Mouse (Mus musculus) forelimb bud, embryonic 11.5 days (tissue): ENCODE results near the gene Rnps1.
A peak's percentile ranks its signal among the peaks of the same experiment; 100 is the strongest.
"Not testable (repeated sequence)": the region's sequence is repeated elsewhere in the genome, so short reads cannot be mapped to it uniquely, and the experiment has no call there.

ENCODE experiments used
- DNase-seq: peaks from one replicate; pipeline ENCODE4 v3.0.0-alpha.2; 2012; ENCODE audit warnings: low read depth, low spot score

The Rnps1 gene

GRCm38 (mm10) chr17:24414230-24414976, at the start of gene Rnps1:
Gene Rnps1 (plus strand): TSS chr17:24414565.
- DNase-seq, result peak; percentile 100

DNA sequence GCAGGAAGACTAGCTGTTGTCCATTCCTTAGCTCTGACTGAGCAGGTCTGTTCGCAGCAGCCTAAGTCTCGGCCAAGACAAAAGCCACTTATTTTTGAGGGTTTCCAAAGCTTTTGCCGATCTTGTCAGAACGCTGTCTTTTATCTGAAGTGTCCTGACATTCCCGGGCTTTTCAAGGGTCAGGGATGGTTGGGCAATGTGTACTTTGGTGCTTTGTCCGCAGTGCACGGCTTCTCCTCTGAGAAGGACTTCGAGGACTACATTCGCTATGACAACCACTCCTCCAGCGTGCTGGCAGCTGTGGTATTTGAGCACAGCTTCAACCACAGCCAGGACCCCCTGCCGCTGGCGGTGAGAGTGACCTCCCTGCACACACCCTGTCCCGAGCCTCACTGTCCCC, 48.5 kb upstream of the Rnps1 start:
- no peak for DNase-seq

- no peak for DNase-seq
These were observed 39.2 kb upstream of the Rnps1 start for GRCm38 (mm10) chr17:24375094-24375712.

DNA sequence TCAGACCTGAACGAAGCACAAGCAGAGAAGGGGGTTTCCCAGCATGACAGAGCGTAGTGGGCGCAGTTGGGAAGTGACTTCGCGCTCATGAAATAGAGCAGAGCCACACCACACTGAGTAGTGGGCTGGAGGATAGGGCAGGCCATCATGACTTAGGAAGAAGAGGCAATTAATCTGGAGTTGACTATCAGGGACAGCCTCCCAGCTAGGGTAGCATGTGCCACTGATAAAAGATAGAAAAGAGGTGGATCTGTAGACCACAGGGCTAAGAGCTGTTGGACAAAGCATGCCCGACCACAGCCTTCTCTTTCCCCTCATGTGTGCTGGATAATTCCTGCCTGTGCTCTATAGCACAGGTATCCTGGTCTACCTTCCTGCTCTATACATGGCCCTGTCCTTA, 38.5 kb upstream of the Rnps1 start:
- no peak for DNase-seq

- DNase-seq, result no peak
These were observed 35.9 kb upstream of the Rnps1 start for GRCm38 (mm10) chr17:24378496-24378895.

DNA sequence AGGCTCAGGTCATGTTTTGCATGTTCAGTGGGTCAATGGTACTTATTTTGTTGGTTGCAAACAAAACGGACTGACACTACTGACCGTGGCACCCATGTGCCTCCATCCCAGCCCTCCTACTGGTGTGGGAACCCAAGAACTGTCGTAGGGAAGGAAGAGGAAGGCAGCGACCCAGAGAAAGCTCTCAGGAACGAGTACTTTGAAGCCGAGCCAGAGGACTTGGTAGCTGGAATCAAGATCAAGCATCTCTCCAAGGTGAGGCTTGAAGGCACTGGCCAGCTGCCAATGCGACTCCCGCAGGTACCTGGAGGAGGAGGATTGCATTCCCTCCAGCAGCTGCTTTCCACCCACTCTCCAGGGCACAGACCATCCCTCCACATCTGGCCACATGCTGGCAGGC, 30.6 kb upstream of the Rnps1 start:
- no peak for DNase-seq

DNA sequence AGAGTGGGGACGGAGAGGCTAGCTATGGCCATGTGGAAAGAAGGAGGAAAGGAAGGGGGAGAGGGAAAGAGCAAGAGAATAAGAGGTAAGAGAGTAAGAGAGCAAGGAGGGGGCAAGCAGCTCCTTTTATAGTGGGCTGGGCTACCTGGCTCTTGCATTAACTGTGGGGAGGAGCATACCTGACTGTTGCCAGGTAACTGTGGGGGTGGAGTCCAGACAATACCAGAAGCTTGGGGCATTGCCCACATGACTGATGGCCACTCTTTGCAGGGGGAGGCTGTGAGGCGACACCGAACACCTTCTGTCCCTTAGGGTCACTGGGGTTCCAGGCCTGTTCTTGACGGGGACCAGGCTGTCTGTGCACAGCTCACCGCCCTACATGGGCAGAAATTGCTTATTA, 25.7 kb upstream of the Rnps1 start:
- DNase-seq, result no peak

DNA sequence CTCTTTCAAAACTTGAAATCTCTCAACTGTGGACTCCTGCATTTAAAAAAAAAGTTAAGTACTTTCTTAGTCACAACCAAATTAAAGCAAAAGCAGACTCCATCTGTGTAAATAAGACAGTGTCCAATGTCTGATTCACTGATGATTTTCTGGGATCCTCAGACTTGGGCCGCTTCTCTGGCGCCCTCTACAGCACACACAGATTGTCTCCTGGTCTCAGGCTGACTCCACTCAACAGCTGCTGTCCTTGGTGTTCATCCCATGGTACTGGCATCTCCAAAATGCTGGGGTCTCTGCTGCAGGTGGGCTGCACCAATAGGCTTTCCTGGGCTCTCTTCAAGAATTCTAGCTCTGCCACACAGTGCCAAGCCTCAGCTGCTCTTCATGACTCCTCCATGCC, 24.5 kb upstream of the Rnps1 start:
- peak; percentile 30 for DNase-seq

DNA sequence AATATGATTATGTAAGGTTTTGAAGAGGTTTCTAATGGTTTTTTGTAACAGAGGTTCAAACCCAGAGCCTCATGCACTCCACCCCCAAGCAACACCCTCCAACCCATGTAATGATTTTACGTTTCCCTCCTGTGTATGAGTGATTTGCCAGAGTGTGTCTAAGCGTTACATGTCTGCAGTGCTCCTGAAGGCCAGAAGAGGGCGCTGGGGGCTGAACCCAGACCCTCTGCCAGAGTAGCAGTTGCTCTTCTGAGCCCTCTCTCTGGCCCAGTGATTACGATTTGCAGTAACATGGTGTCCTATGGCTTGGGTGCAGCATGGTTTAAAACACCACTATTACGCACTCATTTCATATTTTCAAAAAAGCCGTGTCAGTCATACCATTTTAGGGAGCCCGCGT, 23.2 kb upstream of the Rnps1 start:
- no peak for DNase-seq

DNA sequence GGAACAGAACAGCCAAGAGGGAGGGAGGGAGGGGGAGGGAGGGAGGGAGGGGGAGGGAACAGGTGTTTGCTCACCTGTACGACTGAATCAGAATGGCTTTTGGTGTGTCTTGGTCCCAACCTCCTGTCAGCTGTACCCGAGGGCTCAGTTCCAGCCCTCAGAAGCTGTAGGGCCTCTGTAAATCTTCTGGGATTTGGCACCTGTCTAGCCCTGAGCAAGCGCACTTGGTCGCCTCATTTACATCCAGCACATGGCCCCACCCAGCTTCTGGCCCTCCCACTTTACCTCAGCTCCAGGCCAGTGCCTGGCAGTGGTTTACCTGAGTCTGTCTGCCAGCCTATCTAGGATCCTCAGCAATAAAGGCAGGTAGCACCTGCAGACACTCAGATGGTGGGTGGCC, 20.8 kb upstream of the Rnps1 start:
- DNase-seq, result no peak

DNA sequence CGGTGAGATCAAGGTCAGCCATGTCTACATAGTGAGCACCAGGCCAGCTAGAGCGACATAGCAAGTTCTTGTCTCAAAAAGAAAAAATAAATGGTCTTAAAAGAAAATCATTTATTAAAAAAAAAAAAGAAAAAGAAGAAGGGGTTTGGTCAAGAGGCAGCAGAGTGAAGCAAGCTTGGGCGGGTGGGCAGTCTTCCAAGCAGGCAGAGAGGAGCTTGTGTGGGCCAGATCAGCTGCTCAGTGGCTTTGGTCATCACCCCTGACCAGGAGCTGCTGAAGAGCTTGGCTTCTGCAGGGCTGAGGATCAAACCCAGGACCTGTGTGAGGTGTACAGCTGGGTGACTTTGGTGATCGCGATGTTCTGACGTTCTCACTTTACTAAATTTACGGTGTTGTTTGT, 19.9 kb upstream of the Rnps1 start:
- no peak for DNase-seq

GRCm38 (mm10) chr17:24402371-24402770, 12.0 kb upstream of the Rnps1 start:
- no peak for DNase-seq

DNA sequence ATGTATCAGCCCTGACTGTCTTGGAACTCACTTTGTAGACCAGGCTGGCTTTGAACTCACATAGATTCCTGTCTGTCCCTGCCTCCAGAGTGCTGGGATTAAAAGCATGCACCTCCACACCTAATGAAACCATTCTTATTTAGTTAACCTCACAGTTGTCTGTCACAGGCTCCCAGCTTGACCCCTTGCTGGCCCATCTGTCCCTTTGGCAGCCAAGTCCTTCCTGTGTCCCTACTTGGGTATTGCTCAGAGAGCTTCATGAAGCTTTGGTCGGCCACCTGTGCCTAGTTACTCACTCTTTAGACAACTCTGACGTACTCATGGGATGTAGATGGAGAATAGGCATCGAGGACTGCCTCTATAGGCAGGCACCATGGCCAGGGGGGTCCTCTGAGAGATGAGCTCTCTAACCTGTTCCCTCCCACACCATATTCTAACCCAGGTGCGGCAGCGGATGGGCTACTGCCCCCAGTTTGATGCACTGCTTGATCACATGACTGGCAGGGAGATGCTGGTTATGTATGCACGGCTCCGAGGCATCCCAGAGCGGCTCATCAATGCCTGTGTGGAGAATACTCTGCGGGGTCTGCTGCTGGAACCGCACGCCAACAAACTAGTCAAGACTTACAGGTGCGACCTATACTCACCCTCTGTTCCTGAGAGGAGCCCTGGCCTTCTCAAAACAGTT, 7.1 kb upstream of the Rnps1 start:
- no peak for DNase-seq

GRCm38 (mm10) chr17:24413557-24414211, 681 bp upstream of the Rnps1 start:
- DNase-seq, result no peak

GRCm38 (mm10) chr17:24415011-24415410, 646 bp downstream of the Rnps1 start:
- no peak for DNase-seq

DNA sequence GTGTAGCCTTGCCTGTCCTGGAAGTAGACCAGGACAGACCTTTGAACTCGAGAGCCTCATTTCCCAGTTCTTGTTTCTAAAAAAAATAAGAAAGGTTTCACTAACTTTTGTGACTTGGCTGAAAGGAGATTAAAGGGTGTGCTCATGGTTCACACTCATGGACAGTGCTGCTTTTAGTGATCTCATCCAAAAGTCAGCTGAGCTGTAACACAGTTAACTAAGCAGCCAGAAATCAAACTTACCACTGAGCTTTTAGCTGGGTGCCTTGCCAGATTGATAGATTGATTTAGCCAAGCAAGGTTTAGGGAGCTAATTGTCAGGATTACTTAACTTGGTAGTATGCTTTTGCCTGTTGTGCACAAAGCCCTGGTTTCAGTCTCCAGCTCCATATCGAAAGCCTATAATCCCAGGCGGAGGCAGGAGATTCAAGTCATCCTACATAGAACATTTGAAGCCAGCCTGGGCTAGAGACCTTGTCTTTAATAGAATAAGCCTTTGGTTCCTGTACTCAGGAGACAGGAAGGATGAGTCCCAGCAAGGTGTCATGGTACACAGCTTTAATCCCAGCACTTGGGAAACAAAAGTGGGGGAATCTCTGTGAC, 1.8 kb downstream of the Rnps1 start:
- no peak for DNase-seq

- DNase-seq, result no peak
These were observed 8.7 kb downstream of the Rnps1 start for GRCm38 (mm10) chr17:24423114-24423513.

DNA sequence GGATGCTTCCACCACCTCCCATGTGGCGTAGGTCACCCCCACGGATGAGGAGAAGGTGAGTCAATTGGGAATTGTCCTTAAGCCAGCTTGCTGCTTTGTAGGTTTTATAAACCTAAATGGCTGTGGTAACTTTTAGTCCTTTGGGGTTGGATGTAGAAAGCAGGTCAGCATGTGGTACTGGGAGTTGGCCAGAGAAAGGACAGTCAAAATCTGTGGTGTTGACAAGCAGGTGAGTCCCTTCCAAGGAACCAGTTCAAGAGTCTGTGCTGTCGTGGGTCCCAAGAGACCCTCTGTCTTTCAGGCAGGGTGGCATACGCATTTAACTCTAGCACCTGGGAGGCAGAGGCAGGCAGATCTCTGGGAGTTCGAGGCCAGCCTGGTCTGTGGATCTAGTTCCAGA, 10.1 kb downstream of the Rnps1 start:
- DNase-seq, result no peak

GRCm38 (mm10) chr17:24425326-24425725, 11.0 kb downstream of the Rnps1 start:
- not testable (repeated sequence) for DNase-seq

- DNase-seq, result no peak
These were observed 11.5 kb downstream of the Rnps1 start for GRCm38 (mm10) chr17:24425905-24426304.

DNA sequence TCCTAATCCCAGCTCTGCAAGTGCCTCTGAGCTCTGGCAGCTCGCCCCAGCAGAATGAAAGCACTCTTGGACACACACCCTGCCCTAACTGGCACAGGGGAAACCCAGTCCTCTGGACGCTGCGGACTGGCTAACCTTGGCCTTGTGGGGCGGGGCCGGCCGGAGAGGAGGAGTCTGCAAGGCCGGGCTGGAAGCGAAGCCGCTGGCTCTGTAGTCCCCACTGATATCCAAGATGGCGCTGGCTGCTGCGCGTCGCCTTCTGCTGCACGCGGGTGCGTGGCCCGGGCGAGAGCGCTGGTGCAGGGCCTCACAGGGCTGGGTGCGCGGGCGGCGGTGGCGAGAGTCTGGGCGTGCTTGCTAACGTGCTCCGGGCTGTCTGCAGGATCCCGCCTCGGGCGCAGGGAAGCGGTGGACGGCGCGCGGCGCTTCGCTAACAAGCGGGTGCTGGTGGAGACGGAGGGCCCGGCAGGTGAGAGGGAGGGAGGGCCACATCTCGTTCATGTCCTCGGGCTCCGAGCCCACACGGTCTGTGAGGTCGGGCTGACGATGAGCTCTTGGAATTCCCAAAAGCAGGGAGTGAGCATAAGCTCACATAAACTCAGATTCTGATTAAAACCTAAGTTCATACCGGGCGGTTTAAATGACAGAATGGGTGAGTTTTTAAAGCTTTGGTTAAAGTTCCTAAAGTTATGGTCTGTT, 12.3 kb downstream of the Rnps1 start, which contains the start of gene Eci1:
Gene Eci1 (plus strand): TSS at position 171 of the 699 bp plus-strand sequence.
- peak; percentile 89 for DNase-seq
